Mouse (Mus musculus): Measurements from ENCODE around the gene Utp14b. TPM values are rescaled to one million over a fixed set of nuclear protein-coding genes. Genes with fewer than 3 reads are reported as not detected.

Gene Utp14b
- polyA plus RNA-seq, 1 experiment from 2014 or later = 5.4 TPM

GRCm38 (mm10) chr1:78664326-78664725, 6.5 kb downstream of the Utp14b start:
- no peak overlapping the region for H3K27ac ChIP-seq (replicated peaks; ENCODE audit: low read depth, low read length)
- peaks cover 5% of the 10 kb centered on the region for H3K4me1 ChIP-seq (ENCODE audit: control insufficient read depth, insufficient read depth, low read length)
- DNase-seq (ENCODE audit: low spot score) (no peak), ATAC-seq (ENCODE audit: insufficient number of reproducible peaks, low FRiP score, low TSS enrichment, low read depth) (no peak)
- no peaks in the 10 kb centered on the region for H3K27me3 ChIP-seq (ENCODE audit: control insufficient read depth, insufficient read depth, low read length)
- 93% methylated on average over 4 of the region's 4 CpGs for WGBS
- no peak overlapping the region for H3K4me2 ChIP-seq (ENCODE audit: low read depth, severe bottlenecking)
- no peaks in the 10 kb centered on the region for H3K9me3 ChIP-seq (ENCODE audit: control insufficient read depth, low read length)
- no peak overlapping the region for H3K4me3 ChIP-seq (ENCODE audit: low read depth, low read length)
- H3K36me3 ChIP-seq (ENCODE audit: control insufficient read depth, insufficient read depth, low read length) = peaks cover 12% of the 10 kb centered on the region
- no peak overlapping the region for H3K9ac ChIP-seq (ENCODE audit: low read length)

GRCm38 (mm10) chr1:78665954-78666499, 8.2 kb downstream of the Utp14b start:
- Histone ChIP-seq H3K4me1 (ENCODE audit: control insufficient read depth, insufficient read depth, low read length) (no peaks in the 10 kb centered on the region), H3K27me3 (ENCODE audit: control insufficient read depth, insufficient read depth, low read length) (no peaks in the 10 kb centered on the region), H3K27ac (replicated peaks; ENCODE audit: low read depth, low read length) (no peak overlapping the region), H3K36me3 (ENCODE audit: control insufficient read depth, insufficient read depth, low read length) (peaks cover 12% of the 10 kb centered on the region), H3K9me3 (ENCODE audit: control insufficient read depth, low read length) (no peaks in the 10 kb centered on the region), H3K9ac (ENCODE audit: low read length) (no peak overlapping the region), H3K4me3 (ENCODE audit: low read depth, low read length) (no peak overlapping the region), H3K4me2 (ENCODE audit: low read depth, severe bottlenecking) (no peak overlapping the region)
- ATAC-seq (ENCODE audit: insufficient number of reproducible peaks, low FRiP score, low TSS enrichment, low read depth) (no peak), DNase-seq (ENCODE audit: low spot score) (no peak)
- 96% methylated on average over 9 of the region's 9 CpGs for WGBS

- Histone ChIP-seq H3K9ac (ENCODE audit: low read length) (no peak overlapping the region), H3K4me1 (ENCODE audit: control insufficient read depth, insufficient read depth, low read length) (no peaks in the 10 kb centered on the region), H3K9me3 (ENCODE audit: control insufficient read depth, low read length) (no peaks in the 10 kb centered on the region), H3K4me2 (ENCODE audit: low read depth, severe bottlenecking) (no peak overlapping the region), H3K27ac (replicated peaks; ENCODE audit: low read depth, low read length) (no peak overlapping the region), H3K36me3 (ENCODE audit: control insufficient read depth, insufficient read depth, low read length) (peaks cover 12% of the 10 kb centered on the region), H3K27me3 (ENCODE audit: control insufficient read depth, insufficient read depth, low read length) (no peaks in the 10 kb centered on the region), H3K4me3 (ENCODE audit: low read depth, low read length) (no peak overlapping the region)
- DNase-seq (ENCODE audit: low spot score) (no peak), ATAC-seq (ENCODE audit: insufficient number of reproducible peaks, low FRiP score, low TSS enrichment, low read depth) (no peak)
- WGBS = 92% methylated on average over 1 of the region's 1 CpGs
Observed at GRCm38 (mm10) chr1:78666585-78666984, 8.7 kb downstream of the Utp14b start.

- H3K4me3 ChIP-seq (ENCODE audit: low read depth, low read length) = no peak overlapping the region
- H3K4me2 ChIP-seq (ENCODE audit: low read depth, severe bottlenecking) = no peak overlapping the region
- no peaks in the 10 kb centered on the region for H3K9me3 ChIP-seq (ENCODE audit: control insufficient read depth, low read length)
- H3K9ac ChIP-seq (ENCODE audit: low read length) = no peak overlapping the region
- ATAC-seq (ENCODE audit: insufficient number of reproducible peaks, low FRiP score, low TSS enrichment, low read depth) = no peak
- H3K4me1 ChIP-seq (ENCODE audit: control insufficient read depth, insufficient read depth, low read length) = no peaks in the 10 kb centered on the region
- no peaks in the 10 kb centered on the region for H3K27me3 ChIP-seq (ENCODE audit: control insufficient read depth, insufficient read depth, low read length)
- H3K27ac ChIP-seq (replicated peaks; ENCODE audit: low read depth, low read length) = no peak overlapping the region
- H3K36me3 ChIP-seq (ENCODE audit: control insufficient read depth, insufficient read depth, low read length) = no peaks in the 10 kb centered on the region
- DNase-seq (ENCODE audit: low spot score) = no peak
- 98% methylated on average over 3 of the region's 3 CpGs for WGBS
Observed at GRCm38 (mm10) chr1:78682291-78682690, 24.5 kb downstream of the Utp14b start.

- DNase-seq (ENCODE audit: low spot score) (no peak), ATAC-seq (ENCODE audit: insufficient number of reproducible peaks, low FRiP score, low TSS enrichment, low read depth) (no peak)
- Histone ChIP-seq H3K9me3 (ENCODE audit: control insufficient read depth, low read length) (no peaks in the 10 kb centered on the region), H3K27ac (replicated peaks; ENCODE audit: low read depth, low read length) (no peak overlapping the region), H3K4me1 (ENCODE audit: control insufficient read depth, insufficient read depth, low read length) (no peaks in the 10 kb centered on the region), H3K9ac (ENCODE audit: low read length) (no peak overlapping the region), H3K4me3 (ENCODE audit: low read depth, low read length) (no peak overlapping the region), H3K27me3 (ENCODE audit: control insufficient read depth, insufficient read depth, low read length) (no peaks in the 10 kb centered on the region), H3K4me2 (ENCODE audit: low read depth, severe bottlenecking) (no peak overlapping the region), H3K36me3 (ENCODE audit: control insufficient read depth, insufficient read depth, low read length) (no peaks in the 10 kb centered on the region)
- 78% methylated on average over 8 of the region's 8 CpGs for WGBS
Observed at GRCm38 (mm10) chr1:78684128-78684527, 26.3 kb downstream of the Utp14b start.

- Histone ChIP-seq H3K27ac (replicated peaks; ENCODE audit: low read depth, low read length) (no peak overlapping the region), H3K4me2 (ENCODE audit: low read depth, severe bottlenecking) (no peak overlapping the region), H3K9me3 (ENCODE audit: control insufficient read depth, low read length) (no peaks in the 10 kb centered on the region), H3K36me3 (ENCODE audit: control insufficient read depth, insufficient read depth, low read length) (no peaks in the 10 kb centered on the region), H3K27me3 (ENCODE audit: control insufficient read depth, insufficient read depth, low read length) (no peaks in the 10 kb centered on the region), H3K9ac (ENCODE audit: low read length) (no peak overlapping the region), H3K4me3 (ENCODE audit: low read depth, low read length) (no peak overlapping the region), H3K4me1 (ENCODE audit: control insufficient read depth, insufficient read depth, low read length) (no peaks in the 10 kb centered on the region)
- no peak for DNase-seq (ENCODE audit: low spot score)
- no peak for ATAC-seq (ENCODE audit: insufficient number of reproducible peaks, low FRiP score, low TSS enrichment, low read depth)
Observed at GRCm38 (mm10) chr1:78686872-78687271, 29.0 kb downstream of the Utp14b start.

- Histone ChIP-seq H3K36me3 (ENCODE audit: control insufficient read depth, insufficient read depth, low read length) (0 out of 2 replicates have a peak, but pooled peaks cover 2% of the 10 kb centered on the region), H3K27ac (replicated peaks; ENCODE audit: low read depth, low read length) (no peak overlapping the region), H3K27me3 (ENCODE audit: control insufficient read depth, insufficient read depth, low read length) (no peaks in the 10 kb centered on the region), H3K4me3 (ENCODE audit: low read depth, low read length) (no peak overlapping the region), H3K4me1 (ENCODE audit: control insufficient read depth, insufficient read depth, low read length) (no peaks in the 10 kb centered on the region), H3K9me3 (ENCODE audit: control insufficient read depth, low read length) (no peaks in the 10 kb centered on the region), H3K4me2 (ENCODE audit: low read depth, severe bottlenecking) (no peak overlapping the region), H3K9ac (ENCODE audit: low read length) (no peak overlapping the region)
- 95% methylated on average over 7 of the region's 7 CpGs for WGBS
- DNase-seq (ENCODE audit: low spot score) (no peak), ATAC-seq (ENCODE audit: insufficient number of reproducible peaks, low FRiP score, low TSS enrichment, low read depth) (no peak)
Observed at GRCm38 (mm10) chr1:78688149-78688548, 30.3 kb downstream of the Utp14b start.

- Histone ChIP-seq H3K4me3 (ENCODE audit: low read depth, low read length) (no peak overlapping the region), H3K27ac (replicated peaks; ENCODE audit: low read depth, low read length) (no peak overlapping the region), H3K27me3 (ENCODE audit: control insufficient read depth, insufficient read depth, low read length) (no peaks in the 10 kb centered on the region), H3K4me1 (ENCODE audit: control insufficient read depth, insufficient read depth, low read length) (no peaks in the 10 kb centered on the region), H3K9me3 (ENCODE audit: control insufficient read depth, low read length) (no peaks in the 10 kb centered on the region), H3K36me3 (ENCODE audit: control insufficient read depth, insufficient read depth, low read length) (peaks cover 8% of the 10 kb centered on the region), H3K4me2 (ENCODE audit: low read depth, severe bottlenecking) (no peak overlapping the region), H3K9ac (ENCODE audit: low read length) (no peak overlapping the region)
- 91% methylated on average over 9 of the region's 9 CpGs for WGBS
- no peak for DNase-seq (ENCODE audit: low spot score)
- no peak for ATAC-seq (ENCODE audit: insufficient number of reproducible peaks, low FRiP score, low TSS enrichment, low read depth)
Observed at GRCm38 (mm10) chr1:78694503-78695258, 36.8 kb downstream of the Utp14b start.

Data from limb, embryonic 11.5 days (tissue).